Mouse (Mus musculus): ENCODE measurements around the gene Vsig8. TPM values are rescaled to one million over a fixed set of nuclear protein-coding genes. Genes with fewer than 3 reads are reported as not detected.

Vsig8 gene
- polyA plus RNA-seq, 1 experiment, result 0.52 TPM

- Histone ChIP-seq H3K27ac (ENCODE audit: insufficient read depth, low read length) (no peak overlapping the region), H3K4me3 (ENCODE audit: insufficient read depth, low read length) (no peak overlapping the region), H3K4me1 (ENCODE audit: control insufficient read depth, insufficient read depth, low read length) (no peaks in the 10 kb centered on the region)
- no peak for TF ChIP-seq POLR2A (IDR thresholded peaks at IDR 0.05; ENCODE audit: extremely low read depth, insufficient read depth, low read length)
- TF ChIP-seq CTCF (IDR thresholded peaks at IDR 0.05; ENCODE audit: extremely low read depth, insufficient read depth, low read length), result no peak
Measured at GRCm38 (mm10) chr1:172514551-172515268, 41.0 kb upstream of the Vsig8 start.

GRCm38 (mm10) chr1:172515396-172515795, 40.3 kb upstream of the Vsig8 start:
- TF ChIP-seq CTCF (IDR thresholded peaks at IDR 0.05; ENCODE audit: extremely low read depth, insufficient read depth, low read length) (no peak), POLR2A (IDR thresholded peaks at IDR 0.05; ENCODE audit: extremely low read depth, insufficient read depth, low read length) (no peak)
- no peak overlapping the region for H3K4me3 ChIP-seq (ENCODE audit: insufficient read depth, low read length)
- H3K4me1 ChIP-seq (ENCODE audit: control insufficient read depth, insufficient read depth, low read length), result no peaks in the 10 kb centered on the region
- no peak overlapping the region for H3K27ac ChIP-seq (ENCODE audit: insufficient read depth, low read length)

GRCm38 (mm10) chr1:172518013-172518412, 37.7 kb upstream of the Vsig8 start:
- TF ChIP-seq CTCF (IDR thresholded peaks at IDR 0.05; ENCODE audit: extremely low read depth, insufficient read depth, low read length) (0 out of 2 replicates have a peak, but pooled peaks have one; percentile 19), POLR2A (IDR thresholded peaks at IDR 0.05; ENCODE audit: extremely low read depth, insufficient read depth, low read length) (no peak)

GRCm38 (mm10) chr1:172519644-172520043, 36.1 kb upstream of the Vsig8 start:
- no peak for TF ChIP-seq CTCF (IDR thresholded peaks at IDR 0.05; ENCODE audit: extremely low read depth, insufficient read depth, low read length)
- TF ChIP-seq POLR2A (IDR thresholded peaks at IDR 0.05; ENCODE audit: extremely low read depth, insufficient read depth, low read length), result no peak
- H3K27ac ChIP-seq (ENCODE audit: insufficient read depth, low read length), result no peak overlapping the region
- H3K4me1 ChIP-seq (ENCODE audit: control insufficient read depth, insufficient read depth, low read length), result no peaks in the 10 kb centered on the region
- no peak overlapping the region for H3K4me3 ChIP-seq (ENCODE audit: insufficient read depth, low read length)

More at GRCm38 (mm10) chr1:172518013-172518412, 37.7 kb upstream of the Vsig8 start:
- H3K4me3 ChIP-seq (ENCODE audit: insufficient read depth, low read length), result no peak overlapping the region
- no peak overlapping the region for H3K27ac ChIP-seq (ENCODE audit: insufficient read depth, low read length)
- no peaks in the 10 kb centered on the region for H3K4me1 ChIP-seq (ENCODE audit: control insufficient read depth, insufficient read depth, low read length)

GRCm38 (mm10) chr1:172520576-172521440, 34.9 kb upstream of the Vsig8 start, which contains the start of gene Cfap45:
Gene Cfap45, plus strand, starts transcription at chr1:172520801.
- peak within 1 kb of the TSS; percentile 35 for H3K4me3 ChIP-seq (ENCODE audit: insufficient read depth, low read length)
- no peak for TF ChIP-seq CTCF (IDR thresholded peaks at IDR 0.05; ENCODE audit: extremely low read depth, insufficient read depth, low read length)
- TF ChIP-seq POLR2A (IDR thresholded peaks at IDR 0.05; ENCODE audit: extremely low read depth, insufficient read depth, low read length), result no peak
- no peak within 1 kb of the TSS for H3K27ac ChIP-seq (ENCODE audit: insufficient read depth, low read length)
- H3K4me1 ChIP-seq (ENCODE audit: control insufficient read depth, insufficient read depth, low read length), result no peaks in the 10 kb centered on the region

- Histone ChIP-seq H3K27ac (ENCODE audit: insufficient read depth, low read length) (no peak overlapping the region), H3K4me1 (ENCODE audit: control insufficient read depth, insufficient read depth, low read length) (no peaks in the 10 kb centered on the region), H3K4me3 (ENCODE audit: insufficient read depth, low read length) (no peak overlapping the region)
- TF ChIP-seq POLR2A (IDR thresholded peaks at IDR 0.05; ENCODE audit: extremely low read depth, insufficient read depth, low read length) (no peak), CTCF (IDR thresholded peaks at IDR 0.05; ENCODE audit: extremely low read depth, insufficient read depth, low read length) (no peak)
Measured at GRCm38 (mm10) chr1:172522524-172522923, 33.2 kb upstream of the Vsig8 start.

GRCm38 (mm10) chr1:172523699-172524101, 32.0 kb upstream of the Vsig8 start:
- TF ChIP-seq POLR2A (IDR thresholded peaks at IDR 0.05; ENCODE audit: extremely low read depth, insufficient read depth, low read length), result no peak
- Histone ChIP-seq H3K4me3 (ENCODE audit: insufficient read depth, low read length) (no peak overlapping the region), H3K4me1 (ENCODE audit: control insufficient read depth, insufficient read depth, low read length) (no peaks in the 10 kb centered on the region), H3K27ac (ENCODE audit: insufficient read depth, low read length) (no peak overlapping the region)

GRCm38 (mm10) chr1:172525027-172525764, 30.5 kb upstream of the Vsig8 start:
- no peak overlapping the region for H3K4me3 ChIP-seq (ENCODE audit: insufficient read depth, low read length)
- H3K27ac ChIP-seq (ENCODE audit: insufficient read depth, low read length), result no peak overlapping the region
- TF ChIP-seq CTCF (IDR thresholded peaks at IDR 0.05; ENCODE audit: extremely low read depth, insufficient read depth, low read length) (no peak), POLR2A (IDR thresholded peaks at IDR 0.05; ENCODE audit: extremely low read depth, insufficient read depth, low read length) (no peak)
- no peaks in the 10 kb centered on the region for H3K4me1 ChIP-seq (ENCODE audit: control insufficient read depth, insufficient read depth, low read length)

- Histone ChIP-seq H3K4me3 (ENCODE audit: insufficient read depth, low read length) (no peak overlapping the region), H3K27ac (ENCODE audit: insufficient read depth, low read length) (no peak overlapping the region), H3K4me1 (ENCODE audit: control insufficient read depth, insufficient read depth, low read length) (no peaks in the 10 kb centered on the region)
- TF ChIP-seq CTCF (IDR thresholded peaks at IDR 0.05; ENCODE audit: extremely low read depth, insufficient read depth, low read length), result no peak
- TF ChIP-seq POLR2A (IDR thresholded peaks at IDR 0.05; ENCODE audit: extremely low read depth, insufficient read depth, low read length), result no peak
Measured at GRCm38 (mm10) chr1:172525971-172526370, 29.8 kb upstream of the Vsig8 start.

All from cortical plate, adult 2 months (tissue).